Mouse (Mus musculus): ENCODE data around the gene Hoxb8.

DNA sequence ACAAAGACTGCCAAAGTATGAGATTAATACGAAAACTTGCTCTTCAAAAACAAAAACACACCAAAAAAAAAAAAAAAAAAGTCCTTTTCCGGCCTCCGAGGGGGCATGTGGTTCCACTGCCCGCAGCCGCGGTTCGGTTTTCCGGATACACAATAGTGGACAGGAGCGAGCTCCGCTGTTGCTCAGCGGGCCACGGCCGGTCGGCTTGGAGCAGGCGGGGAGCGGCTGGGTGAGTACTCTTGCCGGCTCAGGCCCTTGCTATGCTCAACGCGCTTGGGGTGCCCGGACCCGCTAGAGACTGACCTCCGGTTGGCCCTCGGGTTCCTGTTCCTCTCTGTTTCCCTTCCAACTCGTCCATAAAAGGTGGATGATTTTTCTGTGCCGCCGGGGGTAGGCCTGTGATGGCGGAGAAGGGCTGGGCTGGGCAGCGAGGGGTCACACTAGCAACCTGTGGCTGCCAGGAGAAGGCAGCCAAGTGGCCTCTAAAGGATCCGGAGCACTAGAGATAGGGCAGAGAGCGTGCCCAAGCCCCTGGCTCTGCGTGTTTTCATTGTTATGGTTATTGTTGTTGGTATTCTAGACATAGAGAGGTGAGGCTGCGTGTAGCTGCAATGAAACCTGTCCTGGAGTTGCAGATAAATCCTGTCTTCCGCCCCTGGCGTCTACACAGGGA is 33.1 kb downstream of the Hoxb8 start:
- TF ChIP-seq EP300 (IDR thresholded peaks at IDR 0.05; ENCODE audit: insufficient read depth, low read depth, low read length) (no peak), CTCF (IDR thresholded peaks at IDR 0.05; ENCODE audit: low read depth, low read length) (no peak)
